Mouse (Mus musculus): ENCODE results near the gene Hhipl2. TPM values are rescaled to one million over a fixed set of nuclear protein-coding genes. Genes with fewer than 3 reads are reported as not detected.
A peak's percentile ranks its signal among the peaks of the same experiment; 100 is the strongest.

Hhipl2 gene
- polyA plus RNA-seq, 1 experiment from 2014 or later = 0.34 TPM

GRCm38 (mm10) chr1:183403396-183403795 is 14.6 kb upstream of the Hhipl2 start:
- 97% methylated on average over 3 of the region's 3 CpGs for WGBS
- no peaks in the 10 kb centered on the region for H3K4me1 ChIP-seq (replicated peaks)
- no peak for ATAC-seq
- no peaks in the 10 kb centered on the region for H3K27me3 ChIP-seq
- no peak overlapping the region for H3K4me2 ChIP-seq (replicated peaks)
- no peak overlapping the region for H3K9ac ChIP-seq (replicated peaks)
- H3K9me3 ChIP-seq = no peaks in the 10 kb centered on the region
- no peak overlapping the region for H3K4me3 ChIP-seq (replicated peaks)
- H3K27ac ChIP-seq = no peak overlapping the region
- H3K36me3 ChIP-seq = peaks cover 69% of the 10 kb centered on the region

- no peak overlapping the region for H3K4me2 ChIP-seq (replicated peaks)
- no peak overlapping the region for H3K4me3 ChIP-seq (replicated peaks)
- peaks cover 30% of the 10 kb centered on the region for H3K36me3 ChIP-seq
- no peaks in the 10 kb centered on the region for H3K4me1 ChIP-seq (replicated peaks)
- no peak overlapping the region for H3K27ac ChIP-seq
- no peaks in the 10 kb centered on the region for H3K27me3 ChIP-seq
- no peak for ATAC-seq
- 92% methylated on average over 15 of the region's 15 CpGs for WGBS
- H3K9ac ChIP-seq (replicated peaks) = no peak overlapping the region
- no peaks in the 10 kb centered on the region for H3K9me3 ChIP-seq
These were observed 3.8 kb upstream of the Hhipl2 start for GRCm38 (mm10) chr1:183414081-183414727.

GRCm38 (mm10) chr1:183419741-183420140 is 1.7 kb downstream of the Hhipl2 start:
- H3K36me3 ChIP-seq = no peaks in the 10 kb centered on the region
- no peaks in the 10 kb centered on the region for H3K4me1 ChIP-seq (replicated peaks)
- no peak overlapping the region for H3K27ac ChIP-seq
- H3K27me3 ChIP-seq = no peaks in the 10 kb centered on the region
- no peak overlapping the region for H3K4me2 ChIP-seq (replicated peaks)
- 90% methylated on average over 7 of the region's 7 CpGs for WGBS
- ATAC-seq = no peak
- H3K9me3 ChIP-seq = no peaks in the 10 kb centered on the region
- no peak overlapping the region for H3K9ac ChIP-seq (replicated peaks)
- no peak overlapping the region for H3K4me3 ChIP-seq (replicated peaks)

GRCm38 (mm10) chr1:183420296-183420695 is 2.3 kb downstream of the Hhipl2 start:
- H3K36me3 ChIP-seq = no peaks in the 10 kb centered on the region
- WGBS = 91% methylated on average over 10 of the region's 10 CpGs
- H3K9me3 ChIP-seq = no peaks in the 10 kb centered on the region
- H3K27ac ChIP-seq = no peak overlapping the region
- H3K27me3 ChIP-seq = no peaks in the 10 kb centered on the region
- no peak overlapping the region for H3K4me2 ChIP-seq (replicated peaks)
- H3K4me3 ChIP-seq (replicated peaks) = no peak overlapping the region
- no peak for ATAC-seq
- H3K9ac ChIP-seq (replicated peaks) = no peak overlapping the region
- H3K4me1 ChIP-seq (replicated peaks) = no peaks in the 10 kb centered on the region

- 95% methylated on average over 7 of the region's 7 CpGs for WGBS
- no peak for ATAC-seq
- Histone ChIP-seq H3K9ac (replicated peaks) (no peak overlapping the region), H3K9me3 (no peaks in the 10 kb centered on the region), H3K4me3 (replicated peaks) (no peak overlapping the region), H3K4me1 (replicated peaks) (no peaks in the 10 kb centered on the region), H3K4me2 (replicated peaks) (no peak overlapping the region), H3K36me3 (no peaks in the 10 kb centered on the region), H3K27me3 (no peaks in the 10 kb centered on the region), H3K27ac (no peak overlapping the region)
These were observed 6.1 kb downstream of the Hhipl2 start for GRCm38 (mm10) chr1:183424100-183424499.

GRCm38 (mm10) chr1:183434918-183435317 is 16.9 kb downstream of the Hhipl2 start:
- no peak overlapping the region for H3K4me3 ChIP-seq (replicated peaks)
- no peaks in the 10 kb centered on the region; the same call in 1 of the 2 replicates for H3K27me3 ChIP-seq
- no peak overlapping the region for H3K27ac ChIP-seq
- no peak overlapping the region for H3K4me2 ChIP-seq (replicated peaks)
- no peaks in the 10 kb centered on the region for H3K36me3 ChIP-seq
- no peaks in the 10 kb centered on the region for H3K4me1 ChIP-seq (replicated peaks)
- ATAC-seq = no peak
- no peak overlapping the region for H3K9ac ChIP-seq (replicated peaks)
- H3K9me3 ChIP-seq = no peaks in the 10 kb centered on the region
- 89% methylated on average over 9 of the region's 9 CpGs for WGBS

GRCm38 (mm10) chr1:183439036-183439435 is 21.0 kb downstream of the Hhipl2 start:
- Histone ChIP-seq H3K4me3 (replicated peaks) (no peak overlapping the region), H3K27me3 (no peaks in the 10 kb centered on the region; the same call in 1 of the 2 replicates), H3K27ac (no peak overlapping the region), H3K4me2 (replicated peaks) (no peak overlapping the region), H3K9ac (replicated peaks) (no peak overlapping the region), H3K9me3 (no peaks in the 10 kb centered on the region), H3K36me3 (no peaks in the 10 kb centered on the region), H3K4me1 (replicated peaks) (peaks cover 6% of the 10 kb centered on the region)
- no peak for ATAC-seq
- WGBS = 33% methylated on average over 22 of the region's 22 CpGs

GRCm38 (mm10) chr1:183442015-183442774 is 24.2 kb downstream of the Hhipl2 start:
- Histone ChIP-seq H3K9me3 (no peaks in the 10 kb centered on the region), H3K27me3 (no peaks in the 10 kb centered on the region; the same call in 1 of the 2 replicates), H3K4me2 (replicated peaks) (peak overlapping the region; percentile 23; the same call in 1 of the 2 replicates), H3K4me1 (replicated peaks) (peaks cover 6% of the 10 kb centered on the region), H3K4me3 (replicated peaks) (no peak overlapping the region), H3K27ac (no peak overlapping the region), H3K36me3 (no peaks in the 10 kb centered on the region), H3K9ac (replicated peaks) (no peak overlapping the region)
- peak; percentile 77 for ATAC-seq
- WGBS = 27% methylated on average over 19 of the region's 19 CpGs

GRCm38 (mm10) chr1:183453066-183453465 is 35.1 kb downstream of the Hhipl2 start:
- 11% methylated on average over 3 of the region's 3 CpGs for WGBS

More at GRCm38 (mm10) chr1:183453066-183453465, 35.1 kb downstream of the Hhipl2 start:
- H3K9me3 ChIP-seq = no peaks in the 10 kb centered on the region
- H3K36me3 ChIP-seq = no peaks in the 10 kb centered on the region
- no peaks in the 10 kb centered on the region for H3K4me1 ChIP-seq (replicated peaks)
- H3K27ac ChIP-seq = no peak overlapping the region
- H3K4me2 ChIP-seq (replicated peaks) = no peak overlapping the region
- H3K9ac ChIP-seq (replicated peaks) = no peak overlapping the region
- ATAC-seq = 0 out of 2 replicates have a peak, but pooled peaks have one; percentile 24
- H3K4me3 ChIP-seq (replicated peaks) = no peak overlapping the region
- no peaks in the 10 kb centered on the region for H3K27me3 ChIP-seq

Other genes with a start within 250 kb of the Hhipl2 start
- gene Disp1, start 196.7 kb upstream of the Hhipl2 start, polyA plus RNA-seq (2015; fragmentation: Nextera tagmentation; extraction: Ambion mirVana) = 8.0 and 9.2 TPM in 2 replicates
- gene Aida, start 121.6 kb upstream of the Hhipl2 start, polyA plus RNA-seq (2015; fragmentation: Nextera tagmentation; extraction: Ambion mirVana) = 45.3 and 53.6 TPM in 2 replicates
- 92.3 and 98.0 TPM in 2 replicates for gene Brox, start 120.9 kb upstream of the Hhipl2 start, polyA plus RNA-seq (2015; fragmentation: Nextera tagmentation; extraction: Ambion mirVana)
- 102 and 104 TPM in 2 replicates for gene Mia3, start 48.7 kb upstream of the Hhipl2 start, polyA plus RNA-seq (2015; fragmentation: Nextera tagmentation; extraction: Ambion mirVana)
- gene Taf1a, start 29.2 kb upstream of the Hhipl2 start, polyA plus RNA-seq (2015; fragmentation: Nextera tagmentation; extraction: Ambion mirVana) = 16.9 and 18.3 TPM in 2 replicates

Measured in midbrain, embryonic 13.5 days (tissue).